Comparison of ENCODE assay signal across 9 mouse cellular contexts in the genomic region with DNA sequence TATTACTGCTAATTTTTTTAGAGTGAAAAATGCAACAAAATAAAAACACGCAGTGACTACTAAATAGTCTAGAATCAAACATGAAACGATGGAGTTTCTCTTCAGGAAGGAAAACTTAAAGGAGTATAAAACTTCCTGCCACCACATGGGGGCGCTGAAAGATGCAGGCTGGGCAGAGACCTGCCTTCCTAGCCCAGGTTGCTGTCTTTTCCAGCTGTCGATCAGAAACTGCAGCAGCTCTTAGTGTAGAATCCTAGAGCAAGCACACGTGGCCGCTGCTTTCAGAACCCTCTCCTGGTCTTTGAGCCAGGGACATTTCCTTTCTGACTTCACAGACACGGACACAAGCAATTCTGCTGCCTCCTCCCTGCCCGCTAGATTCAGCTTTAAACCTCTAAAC. TPM values are rescaled to one million over a fixed set of nuclear protein-coding genes. Genes with fewer than 3 reads are reported as not detected.
A peak's percentile ranks its signal among the peaks of the same experiment; 100 is the strongest.
DNase-seq lines count a peak whose midpoint lies in the region; ATAC-seq and TF ChIP-seq lines count a peak whose summit lies in the region.
"Had no signal": no experiment of that assay in that cellular context is flagged by ENCODE, and none has a peak within 500 bp of the region (broad histone marks: within the 10 kb centered on the region; RNA-seq: fewer than 3 reads in every experiment).

No protein-coding gene starts in this region.

- no peak for ATAC-seq in hindbrain, embryonic 14.5 days (ENCODE audit: low FRiP score)
- no peak for ATAC-seq in hindbrain, embryonic 16.5 days
- ATAC-seq in embryonic facial prominence, embryonic 14.5 days (ENCODE audit: low read depth) = 0 out of 2 replicates have a peak, but pooled peaks have one; percentile 32
- ATAC-seq in midbrain, postnatal 0 days (ENCODE audit: low FRiP score) = no peak
- ATAC-seq in inflammation-experienced regulatory T-cells, adult 6 months = no peak

- no peaks in the 10 kb centered on the region for H3K27me3 ChIP-seq in hindbrain, embryonic 14.5 days (ENCODE audit: control insufficient read depth, insufficient read depth, low read length)
- no peaks in the 10 kb centered on the region for H3K27me3 ChIP-seq in hindbrain, embryonic 16.5 days (replicated peaks; ENCODE audit: control insufficient read depth, insufficient read depth, low read length)
- no peaks in the 10 kb centered on the region for H3K27me3 ChIP-seq in embryonic facial prominence, embryonic 14.5 days (replicated peaks; ENCODE audit: control insufficient read depth, insufficient read depth, low read length)
- no peaks in the 10 kb centered on the region for H3K27me3 ChIP-seq in midbrain, postnatal 0 days (ENCODE audit: insufficient read depth, low read length)

- 0 out of 2 replicates have a peak, but pooled peaks cover 3% of the 10 kb centered on the region for H3K4me1 ChIP-seq in hindbrain, embryonic 14.5 days (replicated peaks; ENCODE audit: control insufficient read depth, insufficient read depth, low read length)
- peaks cover 2% of the 10 kb centered on the region for H3K4me1 ChIP-seq in hindbrain, embryonic 16.5 days (ENCODE audit: control insufficient read depth, insufficient read depth, low read depth, low read length)
- no peaks in the 10 kb centered on the region for H3K4me1 ChIP-seq in embryonic facial prominence, embryonic 14.5 days (ENCODE audit: control insufficient read depth, insufficient read depth, low read length)
- no peaks in the 10 kb centered on the region for H3K4me1 ChIP-seq in midbrain, postnatal 0 days (ENCODE audit: insufficient read depth, low read length)

- no peak overlapping the region for H3K4me2 ChIP-seq in hindbrain, embryonic 14.5 days (replicated peaks)
- H3K4me2 ChIP-seq in hindbrain, embryonic 16.5 days (ENCODE audit: low read length) = no peak overlapping the region
- H3K4me2 ChIP-seq in embryonic facial prominence, embryonic 14.5 days (ENCODE audit: low read depth, low read length) = no peak overlapping the region
- H3K4me2 ChIP-seq in midbrain, postnatal 0 days (ENCODE audit: low read depth, low read length, poor library complexity, severe bottlenecking) = no peak overlapping the region

- no peak overlapping the region for H3K4me3 ChIP-seq in hindbrain, embryonic 14.5 days (replicated peaks; ENCODE audit: low read length)
- no peak overlapping the region for H3K4me3 ChIP-seq in hindbrain, embryonic 16.5 days (ENCODE audit: low read length)
- no peak overlapping the region for H3K4me3 ChIP-seq in embryonic facial prominence, embryonic 14.5 days (ENCODE audit: low read depth, low read length)
- no peak overlapping the region for H3K4me3 ChIP-seq in midbrain, postnatal 0 days (ENCODE audit: low read depth, low read length)

- no peak overlapping the region for H3K27ac ChIP-seq in hindbrain, embryonic 14.5 days
- H3K27ac ChIP-seq in hindbrain, embryonic 16.5 days (ENCODE audit: low read depth, low read length) = no peak overlapping the region
- no peak overlapping the region for H3K27ac ChIP-seq in embryonic facial prominence, embryonic 14.5 days (replicated peaks; ENCODE audit: low read depth, low read length)
- H3K27ac ChIP-seq in midbrain, postnatal 0 days (ENCODE audit: low read depth, low read length) = no peak overlapping the region

- peak; percentile 64 for DNase-seq in hindbrain, embryonic 14.5 days (ENCODE audit: low spot score)
- DNase-seq in B cell, adult 2 months = peak; percentile 64 to 67
- peak; percentile 80 for DNase-seq in R1 (ENCODE audit: low read depth, low spot score)
- peak; percentile 55 for DNase-seq in embryonic facial prominence, embryonic 14.5 days (ENCODE audit: low spot score)
- DNase-seq in kidney, postnatal 4 days = peak; percentile 83 to 85
- peak; percentile 75 for DNase-seq in midbrain, postnatal 0 days (ENCODE audit: low spot score)

- 28% methylated on average over 8 of the region's 8 CpGs for WGBS in hindbrain, embryonic 14.5 days
- 28% methylated on average over 8 of the region's 8 CpGs for WGBS in hindbrain, embryonic 16.5 days
- WGBS in embryonic facial prominence, embryonic 14.5 days = 21% methylated on average over 8 of the region's 8 CpGs
- 25% methylated on average over 8 of the region's 8 CpGs for WGBS in midbrain, postnatal 0 days

- peak; percentile 86 for TF ChIP-seq CTCF in midbrain, postnatal 0 days (IDR thresholded peaks at IDR 0.05)

- H3K9me3 ChIP-seq in hindbrain, embryonic 14.5 days (ENCODE audit: control insufficient read depth, low read length) = no peaks in the 10 kb centered on the region
- no peaks in the 10 kb centered on the region for H3K9me3 ChIP-seq in hindbrain, embryonic 16.5 days (ENCODE audit: control insufficient read depth, low read length)
- no peaks in the 10 kb centered on the region for H3K9me3 ChIP-seq in embryonic facial prominence, embryonic 14.5 days (ENCODE audit: control insufficient read depth, low read length)
- no peaks in the 10 kb centered on the region for H3K9me3 ChIP-seq in midbrain, postnatal 0 days (ENCODE audit: low read length)

- H3K9ac ChIP-seq in hindbrain, embryonic 14.5 days = no peak overlapping the region
- H3K9ac ChIP-seq in hindbrain, embryonic 16.5 days (ENCODE audit: low read depth, low read length) = no peak overlapping the region
- no peak overlapping the region for H3K9ac ChIP-seq in embryonic facial prominence, embryonic 14.5 days (ENCODE audit: low read depth, low read length)
- 0 out of 2 replicates have a peak overlapping the region, but pooled peaks have one; percentile 5 for H3K9ac ChIP-seq in midbrain, postnatal 0 days (replicated peaks; ENCODE audit: low read length, poor library complexity, severe bottlenecking)

- H3K36me3 ChIP-seq in hindbrain, embryonic 14.5 days (replicated peaks; ENCODE audit: control insufficient read depth, insufficient read depth) = no peaks in the 10 kb centered on the region
- H3K36me3 ChIP-seq in hindbrain, embryonic 16.5 days (ENCODE audit: control insufficient read depth, insufficient read depth, low read length) = no peaks in the 10 kb centered on the region
- H3K36me3 ChIP-seq in embryonic facial prominence, embryonic 14.5 days (ENCODE audit: control insufficient read depth, insufficient read depth, low read length) = no peaks in the 10 kb centered on the region
- no peaks in the 10 kb centered on the region for H3K36me3 ChIP-seq in midbrain, postnatal 0 days (ENCODE audit: insufficient read depth, low read length)

RNA-seq across cellular contexts. Expression of a gene that starts 18.3 kb away (rescaled TPM):
- 9.9 and 10.1 TPM in 2 replicates for polyA plus RNA-seq in hindbrain, embryonic 14.5 days (2014; fragmentation: Nextera tagmentation; extraction: Ambion mirVana)
- polyA plus RNA-seq in hindbrain, embryonic 16.5 days (2015; fragmentation: Nextera tagmentation; extraction: Ambion mirVana) = 9.0 and 9.6 TPM in 2 replicates
- polyA plus RNA-seq in embryonic facial prominence, embryonic 14.5 days (2014; fragmentation: Nextera tagmentation; extraction: Ambion mirVana) = 6.2 and 12.5 TPM in 2 replicates
- total RNA-seq in midbrain, postnatal 0 days (2014; rRNA removed) = 6.9 and 9.8 TPM in 2 replicates
- 7.4 and 10.3 TPM in 2 replicates for polyA plus RNA-seq in midbrain, postnatal 0 days (2015; fragmentation: Nextera tagmentation; extraction: Ambion mirVana)
- polyA plus RNA-seq in inflammation-experienced regulatory T-cells, adult 6 months (2017; shearing (Covaris generic)) = not detected

RNA-seq across cellular contexts. Expression of a gene that starts 29.7 kb away (rescaled TPM):
- polyA plus RNA-seq in hindbrain, embryonic 14.5 days (2014; fragmentation: Nextera tagmentation; extraction: Ambion mirVana) = not detected in 2 replicates
- polyA plus RNA-seq in hindbrain, embryonic 16.5 days (2015; fragmentation: Nextera tagmentation; extraction: Ambion mirVana) = not detected in 2 replicates
- polyA plus RNA-seq in embryonic facial prominence, embryonic 14.5 days (2014; fragmentation: Nextera tagmentation; extraction: Ambion mirVana) = not detected in 2 replicates
- not detected in 2 replicates for total RNA-seq in midbrain, postnatal 0 days (2014; rRNA removed)
- polyA plus RNA-seq in midbrain, postnatal 0 days (2015; fragmentation: Nextera tagmentation; extraction: Ambion mirVana) = not detected in 2 replicates
- polyA plus RNA-seq in inflammation-experienced regulatory T-cells, adult 6 months (2017; shearing (Covaris generic)) = not detected
- polyA plus RNA-seq: lung, embryonic 16.5 days had no signal

RNA-seq across cellular contexts. Expression of a gene that starts 42.5 kb away (rescaled TPM):
- polyA plus RNA-seq in hindbrain, embryonic 14.5 days (2014; fragmentation: Nextera tagmentation; extraction: Ambion mirVana) = 1.1 and 3.3 TPM in 2 replicates
- polyA plus RNA-seq in hindbrain, embryonic 16.5 days (2015; fragmentation: Nextera tagmentation; extraction: Ambion mirVana) = 1.1 and 2.4 TPM in 2 replicates
- 3.2 TPM in 2 replicates for polyA plus RNA-seq in embryonic facial prominence, embryonic 14.5 days (2014; fragmentation: Nextera tagmentation; extraction: Ambion mirVana)
- 0.93 and 3.9 TPM in 2 replicates for total RNA-seq in midbrain, postnatal 0 days (2014; rRNA removed)
- 5.6 and 6.0 TPM in 2 replicates for polyA plus RNA-seq in midbrain, postnatal 0 days (2015; fragmentation: Nextera tagmentation; extraction: Ambion mirVana)
- 100 to 1,000 TPM in 1 of 3 experiments, 10 to 100 TPM in 2; 45.3 to 118 (median 50.4) TPM for polyA plus RNA-seq in inflammation-experienced regulatory T-cells, adult 6 months (2017; shearing (Covaris generic))
